Mouse (Mus musculus) G1E (cell line): ENCODE data around the gene Kirrel. TPM values are rescaled to one million over a fixed set of nuclear protein-coding genes. Genes with fewer than 3 reads are reported as not detected.

Experiments used
- ATAC-seq: 2 replicates; pipeline ENCODE4 v1.8.0; 2016; ENCODE audit warnings: mild to moderate bottlenecking; ENCODE audit not compliant: insufficient number of reproducible peaks, poor library complexity, low FRiP score, severe bottlenecking; ENCODE audit errors: extremely low read depth
- DNase-seq: peaks from one replicate; pipeline ENCODE4 v3.0.0; 2012; ENCODE audit warnings: low spot score
- H3K27me3 ChIP-seq: 2 replicates; pipeline ENCODE4 v1.6.1; 2012; ENCODE audit warnings: mild to moderate bottlenecking, low read length, inconsistent platforms; ENCODE audit not compliant: insufficient read depth
- H3K36me3 ChIP-seq: replicated peaks from 2 replicates; pipeline ENCODE3; 2012; ENCODE audit warnings: mild to moderate bottlenecking, inconsistent platforms
- H3K4me1 ChIP-seq: 2 replicates; pipeline ENCODE4 v1.6.1; 2012; ENCODE audit warnings: low read depth, low read length, inconsistent platforms, mixed read lengths; ENCODE audit not compliant: insufficient read depth
- H3K4me3 ChIP-seq: 2 replicates; pipeline ENCODE4 v1.5.1; 2012; ENCODE audit warnings: low read depth, mild to moderate bottlenecking, inconsistent platforms, low read length, moderate library complexity, mixed read lengths
- H3K9me3 ChIP-seq: replicated peaks from 2 replicates; pipeline ENCODE4 v1.6.1; 2012; ENCODE audit warnings: inconsistent platforms
- CTCF ChIP-seq: IDR thresholded peaks from 2 replicates; pipeline ENCODE4 v1.5.1; 2012; ENCODE audit warnings: low read depth, low read length, inconsistent platforms, mixed read lengths
- GATA1 ChIP-seq: IDR thresholded peaks from 2 replicates; pipeline ENCODE4 v1.6.1; 2012; ENCODE audit warnings: borderline replicate concordance, low read length, inconsistent platforms, mixed read lengths
- GATA2 ChIP-seq: IDR thresholded peaks from 2 replicates; pipeline ENCODE4 v1.6.1; 2012; ENCODE audit warnings: low read depth, low read length, inconsistent platforms, borderline replicate concordance
- POLR2AphosphoS5 ChIP-seq: IDR thresholded peaks from 2 replicates; pipeline ENCODE4 v1.6.1; 2012; ENCODE audit warnings: low read depth, low read length, inconsistent platforms; ENCODE audit not compliant: insufficient replicate concordance
- TAL1 ChIP-seq: conservative IDR thresholded peaks from 2 replicates; pipeline ENCODE4 v1.6.1; 2012; ENCODE audit warnings: low read depth, low read length, inconsistent platforms, mixed read lengths
- polyA plus RNA-seq: library from polyadenylated mRNA; stranded (reverse); fragments of >175 nt; gene quantifications from 2 replicates; pipeline ENCODE4 v1.2.3, GENCODE M21; 2012
- total RNA-seq, 2 experiments: library from RNA; stranded (forward) in 1 of 2; stranded (reverse) in 1 of 2; fragments of 200-1000 nt in 1 of 2; fragments of >200 nt in 1 of 2; fragmentation: Nextera tagmentation in 1 of 2; gene quantifications; 2 replicates each; pipeline ENCODE4 v1.2.3; 2014 to 2017

Kirrel gene
- total and polyA plus RNA-seq, 3 experiments, result 0.11 TPM; not detected in 2

DNA sequence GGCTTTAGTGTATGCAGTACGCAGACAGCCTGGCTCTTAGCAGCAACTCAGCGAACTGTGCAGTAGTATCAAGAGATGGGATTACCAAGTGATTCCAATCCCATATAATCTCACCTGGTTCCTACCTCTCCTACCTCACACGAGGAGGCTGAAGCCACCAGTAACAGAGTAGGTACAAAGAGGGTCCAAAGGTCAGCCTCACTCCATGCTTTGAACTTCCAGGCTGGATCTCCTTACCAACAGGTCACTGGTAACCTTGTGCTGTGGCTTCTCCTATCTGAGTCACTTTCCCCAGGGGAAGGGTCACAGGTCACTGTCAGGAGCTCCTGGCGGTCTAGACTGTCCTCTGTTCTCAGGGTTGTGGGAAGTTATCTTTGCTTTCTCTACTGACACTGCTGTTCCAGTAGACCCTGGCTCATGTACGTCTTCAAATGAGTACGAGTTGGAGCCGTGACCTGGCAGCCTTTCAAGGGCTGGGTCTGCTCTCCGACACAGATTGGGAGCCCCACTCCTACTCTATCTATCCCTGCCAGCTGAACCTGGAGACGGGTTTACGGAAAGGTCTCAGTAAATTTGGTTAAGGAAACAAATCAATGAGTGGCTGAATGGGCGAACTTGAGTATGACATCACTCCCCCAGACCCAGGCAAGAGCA is 42.7 kb downstream of the Kirrel start:
- DNase-seq (no peak), ATAC-seq (no peak)
- no peaks in the 10 kb centered on the region for H3K4me1 ChIP-seq
- no peaks in the 10 kb centered on the region for H3K36me3 ChIP-seq
- no peaks in the 10 kb centered on the region for H3K27me3 ChIP-seq
- no peaks in the 10 kb centered on the region for H3K9me3 ChIP-seq
- TF ChIP-seq GATA2, result no peak
- TF ChIP-seq GATA1, result no peak
- no peak for TF ChIP-seq CTCF
- TF ChIP-seq TAL1, result no peak
- no peak for TF ChIP-seq POLR2AphosphoS5
- no peak overlapping the region for H3K4me3 ChIP-seq

DNA sequence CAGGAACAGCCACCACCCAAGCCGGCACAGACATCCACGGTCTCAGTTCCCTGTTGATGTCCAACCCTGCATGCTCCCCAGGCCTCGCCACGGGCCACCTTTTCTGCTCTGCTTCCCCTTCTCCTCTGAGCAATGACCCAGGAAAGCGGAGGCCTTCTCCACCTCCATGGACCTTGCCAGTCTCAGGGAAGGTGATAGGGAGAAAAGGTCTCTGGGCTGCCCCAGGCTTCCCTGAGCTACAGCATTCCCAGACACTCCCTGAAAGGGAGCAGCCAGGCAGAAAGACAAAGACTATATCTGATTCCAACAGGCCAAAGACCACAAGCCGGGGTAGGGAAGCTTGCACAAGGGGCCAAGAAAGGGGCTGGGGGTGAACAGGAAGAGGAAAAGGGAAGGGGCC is 43.6 kb downstream of the Kirrel start:
- no peak overlapping the region for H3K4me3 ChIP-seq
- DNase-seq (no peak), ATAC-seq (no peak)
- TF ChIP-seq GATA1 (no peak), CTCF (no peak), GATA2 (no peak), TAL1 (no peak), POLR2AphosphoS5 (no peak)
- no peaks in the 10 kb centered on the region for H3K27me3 ChIP-seq
- no peaks in the 10 kb centered on the region for H3K9me3 ChIP-seq
- H3K4me1 ChIP-seq, result no peaks in the 10 kb centered on the region
- no peaks in the 10 kb centered on the region for H3K36me3 ChIP-seq

DNA sequence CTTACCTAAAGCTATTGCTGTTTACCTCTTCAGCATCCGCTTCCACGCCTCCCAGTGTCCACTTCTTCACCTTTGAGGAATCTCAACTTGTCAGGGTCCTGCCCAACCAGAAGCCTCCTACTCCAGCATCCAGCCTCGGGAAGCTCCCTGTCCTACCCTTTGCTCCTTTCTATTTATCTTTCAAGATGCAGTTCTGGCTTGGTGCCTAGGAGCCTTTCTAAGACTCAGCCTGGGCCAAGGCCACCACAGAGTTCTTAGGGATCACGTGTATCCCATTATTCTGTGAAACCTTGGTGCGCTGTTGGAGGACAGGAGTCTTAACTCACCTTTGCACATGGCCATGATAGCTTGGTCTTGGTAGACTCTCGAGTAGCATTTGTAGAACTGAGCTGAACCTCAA is 50.8 kb downstream of the Kirrel start:
- no peak for DNase-seq
- no peaks in the 10 kb centered on the region for H3K36me3 ChIP-seq
- ATAC-seq, result no peak
- no peaks in the 10 kb centered on the region for H3K9me3 ChIP-seq
- TF ChIP-seq TAL1 (no peak), GATA2 (no peak), GATA1 (no peak), CTCF (no peak), POLR2AphosphoS5 (no peak)
- no peaks in the 10 kb centered on the region for H3K4me1 ChIP-seq
- H3K4me3 ChIP-seq, result no peak overlapping the region
- no peaks in the 10 kb centered on the region for H3K27me3 ChIP-seq

DNA sequence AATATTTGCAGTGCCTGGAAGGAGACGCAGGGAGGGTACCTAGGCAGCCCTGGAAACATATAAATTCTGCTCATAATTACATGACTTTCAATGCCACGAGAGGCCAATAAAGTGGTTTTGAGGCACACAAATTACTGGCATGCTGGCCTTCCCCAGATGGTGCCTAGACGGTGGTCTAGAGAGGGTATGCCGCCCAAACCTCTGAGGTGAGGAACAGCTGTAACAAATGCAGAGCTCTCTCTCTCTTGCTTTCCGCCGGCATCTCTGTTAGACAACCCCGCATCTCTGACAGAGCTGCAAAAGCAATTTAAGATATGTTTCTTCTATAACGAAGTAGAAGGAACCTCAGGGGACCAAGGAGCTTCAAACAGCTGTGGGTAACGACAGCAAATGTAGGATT is 56.3 kb downstream of the Kirrel start:
- TF ChIP-seq GATA1 (no peak), POLR2AphosphoS5 (no peak), TAL1 (no peak), CTCF (no peak), GATA2 (no peak)
- ATAC-seq, result no peak
- no peaks in the 10 kb centered on the region; the same call in 1 of the 2 replicates for H3K27me3 ChIP-seq
- no peak overlapping the region for H3K4me3 ChIP-seq
- no peak for DNase-seq
- H3K9me3 ChIP-seq, result no peaks in the 10 kb centered on the region
- no peaks in the 10 kb centered on the region for H3K36me3 ChIP-seq
- no peaks in the 10 kb centered on the region for H3K4me1 ChIP-seq

DNA sequence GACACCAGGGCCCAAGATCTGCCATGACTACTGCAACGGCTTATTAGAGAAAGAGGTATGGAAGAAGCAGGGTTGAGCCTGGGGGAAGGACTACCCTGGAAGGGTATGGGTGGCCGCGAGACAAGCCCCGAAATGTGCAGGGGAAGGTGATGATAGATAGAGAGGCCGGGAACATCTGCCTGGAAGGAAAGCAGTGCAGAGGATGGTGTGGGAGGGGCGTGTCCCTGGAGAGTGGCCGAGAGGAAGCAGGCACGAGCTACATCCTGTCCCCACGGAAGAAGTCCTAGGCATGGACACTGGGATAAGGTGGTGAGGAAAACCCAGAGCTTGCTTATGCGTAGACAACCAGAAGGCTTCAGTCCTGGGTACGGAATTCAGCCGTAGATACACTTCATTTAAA is 56.9 kb downstream of the Kirrel start:
- DNase-seq (no peak), ATAC-seq (no peak)
- no peak overlapping the region for H3K4me3 ChIP-seq
- no peaks in the 10 kb centered on the region; the same call in 1 of the 2 replicates for H3K27me3 ChIP-seq
- H3K4me1 ChIP-seq, result no peaks in the 10 kb centered on the region
- no peak for TF ChIP-seq TAL1
- TF ChIP-seq GATA1, result no peak
- no peak for TF ChIP-seq GATA2
- TF ChIP-seq POLR2AphosphoS5, result no peak
- no peak for TF ChIP-seq CTCF
- no peaks in the 10 kb centered on the region for H3K9me3 ChIP-seq
- H3K36me3 ChIP-seq, result no peaks in the 10 kb centered on the region

DNA sequence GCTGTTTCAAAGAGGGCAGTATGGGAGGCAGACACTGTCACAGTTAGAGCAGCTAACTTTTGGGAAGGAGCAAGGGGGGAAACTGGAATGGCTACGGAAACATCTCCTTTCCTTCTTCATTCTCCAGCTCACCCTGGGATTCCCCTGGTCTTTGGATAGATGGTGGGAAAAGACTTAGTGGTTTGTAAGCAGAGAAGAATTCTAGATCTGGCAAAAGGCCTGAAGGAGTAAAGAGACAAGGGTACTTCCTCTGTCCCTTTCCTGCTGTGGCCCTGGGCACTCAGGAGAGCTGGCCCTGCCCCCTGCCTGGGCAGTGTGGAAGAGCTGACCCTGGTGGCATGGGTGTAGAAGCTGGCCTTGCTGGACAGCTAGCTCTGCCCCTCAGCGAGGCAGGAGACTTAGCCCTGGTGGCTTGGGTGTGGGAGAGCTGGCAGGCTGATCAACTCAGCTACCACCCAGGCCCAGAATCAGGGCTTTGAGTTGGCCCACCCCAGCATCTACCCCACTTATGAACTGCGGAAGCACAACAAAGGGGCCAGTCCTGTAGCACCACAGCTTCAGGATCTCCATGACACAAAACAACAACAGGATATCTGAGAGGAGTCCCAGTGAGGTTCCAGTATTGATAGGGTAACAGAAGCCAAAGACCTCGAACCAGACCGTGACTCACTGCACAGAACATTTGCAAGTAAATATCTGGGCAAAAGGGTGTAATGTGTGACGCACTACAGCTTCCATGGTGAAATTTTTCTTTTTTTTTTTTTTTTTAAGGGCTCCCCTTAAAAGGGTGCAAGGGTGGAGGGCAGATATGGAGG is 58.6 kb downstream of the Kirrel start:
- Histone ChIP-seq H3K36me3 (no peaks in the 10 kb centered on the region), H3K4me1 (no peaks in the 10 kb centered on the region), H3K4me3 (no peak overlapping the region), H3K27me3 (no peaks in the 10 kb centered on the region; the same call in 1 of the 2 replicates), H3K9me3 (no peaks in the 10 kb centered on the region)
- no peak for TF ChIP-seq POLR2AphosphoS5
- no peak for TF ChIP-seq TAL1
- TF ChIP-seq GATA2, result no peak
- no peak for TF ChIP-seq CTCF
- no peak for TF ChIP-seq GATA1
- DNase-seq (no peak), ATAC-seq (no peak)
